Mouse (Mus musculus) forebrain, embryonic 13.5 days (tissue): Measurements from ENCODE around the gene Ubr7. TPM values are rescaled to one million over a fixed set of nuclear protein-coding genes. Genes with fewer than 3 reads are reported as not detected.

ENCODE experiments used
- ATAC-seq: fragments of 200-750 bp; cut with Nextera tagmentation; 2 replicates; pipeline ENCODE4 v1.8.0; 2017
- H3K27ac ChIP-seq: fragments of 300-500 bp; sonication (generic); 2 replicates; pipeline ENCODE4 v1.5.1; 2015; ENCODE audit warnings: inconsistent platforms, mild to moderate bottlenecking, moderate library complexity
- H3K27me3 ChIP-seq: fragments of 300-500 bp; sonication (generic); 2 replicates; pipeline ENCODE4 v1.6.1; 2015; ENCODE audit warnings: mild to moderate bottlenecking, inconsistent platforms
- H3K36me3 ChIP-seq: fragments of 300-500 bp; sonication (generic); 2 replicates; pipeline ENCODE4 v1.6.1; 2015; ENCODE audit warnings: mild to moderate bottlenecking, inconsistent platforms; ENCODE audit not compliant: poor library complexity, severe bottlenecking
- H3K4me1 ChIP-seq: fragments of 300-500 bp; sonication (generic); 2 replicates; pipeline ENCODE4 v1.6.1; 2015; ENCODE audit warnings: inconsistent platforms
- H3K4me2 ChIP-seq: fragments of 300-500 bp; sonication (generic); 2 replicates; pipeline ENCODE4 v1.6.1; 2015; ENCODE audit warnings: inconsistent platforms, mild to moderate bottlenecking, moderate library complexity
- H3K4me3 ChIP-seq: fragments of 300-500 bp; sonication (generic); 2 replicates; pipeline ENCODE4 v1.5.1; 2015; ENCODE audit warnings: mild to moderate bottlenecking, inconsistent platforms
- H3K9ac ChIP-seq: fragments of 300-500 bp; sonication (generic); 2 replicates; pipeline ENCODE4 v1.6.1; 2015; ENCODE audit warnings: mild to moderate bottlenecking, inconsistent platforms
- H3K9me3 ChIP-seq: fragments of 300-500 bp; sonication (generic); replicated peaks from 2 replicates; pipeline ENCODE4 v1.6.1; 2016; ENCODE audit warnings: inconsistent platforms
- WGBS: fragments of 180-500 bp; shearing (Covaris S2); methylation state at CpG from one replicate; pipeline ENCODE4 v1.1.7; 2015; 5-methylcytosine and 5-hydroxymethylcytosine counted together
- polyA plus RNA-seq: library from polyadenylated mRNA; unstranded; fragments of >200 nt; fragmentation: Nextera tagmentation; extraction: Ambion mirVana; gene quantifications from 2 replicates; pipeline ENCODE4 v1.2.1, GENCODE M21; 2015

Ubr7 gene
- polyA plus RNA-seq, 1 experiment from 2014 or later = 48.6 TPM

DNA sequence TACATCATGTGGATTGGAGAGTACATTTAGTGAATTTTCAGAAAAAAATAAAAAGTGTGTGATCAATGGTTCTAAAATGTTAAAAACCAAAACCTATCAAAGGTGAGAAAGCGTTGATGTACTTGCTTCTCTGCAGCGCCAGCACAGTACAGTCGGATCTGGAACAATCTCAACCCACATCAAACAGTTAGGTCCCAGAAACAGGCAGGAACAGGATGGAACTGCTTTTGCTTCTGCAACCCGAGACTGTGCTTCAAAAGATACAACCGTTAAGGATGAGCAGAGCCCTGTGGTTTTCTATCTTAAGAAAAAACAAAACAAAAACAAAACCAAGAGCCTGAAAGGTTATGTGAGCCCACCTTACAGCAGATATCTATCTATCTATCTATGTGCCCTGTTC, 25.1 kb downstream of the Ubr7 start:
- Histone ChIP-seq H3K9ac (no peak overlapping the region), H3K27me3 (no peaks in the 10 kb centered on the region), H3K9me3 (no peaks in the 10 kb centered on the region), H3K27ac (no peak overlapping the region), H3K36me3 (peaks cover 53% of the 10 kb centered on the region), H3K4me1 (peaks cover 2% of the 10 kb centered on the region; the same call in 1 of the 2 replicates), H3K4me2 (no peak overlapping the region), H3K4me3 (no peak overlapping the region)
- WGBS = 96% methylated on average over 5 of the region's 5 CpGs
- no peak for ATAC-seq

DNA sequence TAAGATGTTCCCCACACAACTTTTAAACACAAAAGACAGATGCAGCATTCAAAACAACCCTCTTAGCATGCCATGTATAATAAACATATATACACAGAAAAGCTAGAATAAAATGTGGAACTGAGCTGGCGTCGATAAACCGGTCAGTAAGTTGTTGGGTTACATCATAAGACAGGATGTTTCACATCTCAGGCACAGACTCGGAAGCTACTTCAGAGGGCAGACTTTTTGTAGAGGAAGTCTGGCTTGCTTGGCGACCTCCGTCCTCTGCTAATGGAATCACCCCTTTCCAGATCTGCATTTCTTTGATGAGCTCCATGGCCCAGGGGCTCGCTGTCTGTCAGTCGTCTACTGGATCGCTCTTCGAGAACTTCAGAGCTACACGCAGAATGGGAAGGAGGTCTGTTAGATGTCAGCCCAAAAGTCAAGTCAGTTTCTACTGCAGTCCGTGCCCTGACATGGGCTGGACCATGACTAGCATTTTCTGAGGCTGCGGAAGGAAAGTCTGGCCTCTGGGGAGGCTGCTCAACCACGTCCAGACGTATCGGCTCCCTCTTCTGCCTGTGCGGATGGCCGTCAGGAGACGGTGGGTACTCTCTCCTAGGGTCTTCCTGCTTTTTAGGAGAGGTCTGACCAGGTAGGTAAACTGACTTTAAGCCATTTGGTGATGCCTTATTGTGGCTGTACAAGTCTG, 27.3 kb downstream of the Ubr7 start:
- Histone ChIP-seq H3K9ac (no peak overlapping the region), H3K4me2 (no peak overlapping the region), H3K4me1 (peaks cover 2% of the 10 kb centered on the region; the same call in 1 of the 2 replicates), H3K9me3 (no peaks in the 10 kb centered on the region), H3K4me3 (no peak overlapping the region), H3K36me3 (peaks cover 65% of the 10 kb centered on the region), H3K27me3 (no peaks in the 10 kb centered on the region), H3K27ac (no peak overlapping the region)
- WGBS = 95% methylated on average over 19 of the region's 19 CpGs
- ATAC-seq = no peak

GRCm38 (mm10) chr12:102785593-102785985, 27.8 kb downstream of the Ubr7 start:
- peaks cover 70% of the 10 kb centered on the region for H3K36me3 ChIP-seq
- H3K9ac ChIP-seq = no peak overlapping the region
- H3K9me3 ChIP-seq = no peaks in the 10 kb centered on the region
- peaks cover 2% of the 10 kb centered on the region; the same call in 1 of the 2 replicates for H3K4me1 ChIP-seq
- no peak overlapping the region for H3K27ac ChIP-seq
- no peak for ATAC-seq
- 87% methylated on average over 5 of the region's 5 CpGs for WGBS
- no peak overlapping the region for H3K4me2 ChIP-seq
- no peaks in the 10 kb centered on the region for H3K27me3 ChIP-seq
- no peak overlapping the region for H3K4me3 ChIP-seq

DNA sequence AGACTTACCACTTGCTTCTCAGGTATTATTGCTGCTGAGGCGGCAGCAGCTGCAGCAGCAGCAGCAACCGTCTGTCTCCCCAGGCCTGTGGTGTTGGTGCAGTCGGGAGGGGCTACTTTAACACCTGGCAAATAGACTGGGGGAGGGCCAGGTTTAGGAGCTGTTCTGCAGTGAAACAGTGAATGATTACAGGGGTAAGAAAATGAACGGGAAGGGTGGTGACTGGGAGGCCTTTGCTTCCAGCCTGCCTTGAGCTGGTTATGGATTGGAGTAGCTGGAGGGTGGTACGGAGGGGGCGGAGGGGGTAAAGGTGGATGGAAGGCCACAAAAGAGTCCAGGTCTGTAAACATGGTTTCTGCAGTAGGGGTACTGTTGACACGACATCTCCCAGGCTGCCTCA, 30.2 kb downstream of the Ubr7 start:
- Histone ChIP-seq H3K36me3 (peaks cover 81% of the 10 kb centered on the region), H3K4me2 (no peak overlapping the region), H3K4me3 (no peak overlapping the region), H3K4me1 (no peaks in the 10 kb centered on the region), H3K27ac (no peak overlapping the region), H3K27me3 (no peaks in the 10 kb centered on the region), H3K9ac (no peak overlapping the region), H3K9me3 (no peaks in the 10 kb centered on the region)
- ATAC-seq = no peak
- WGBS = 89% methylated on average over 7 of the region's 7 CpGs

DNA sequence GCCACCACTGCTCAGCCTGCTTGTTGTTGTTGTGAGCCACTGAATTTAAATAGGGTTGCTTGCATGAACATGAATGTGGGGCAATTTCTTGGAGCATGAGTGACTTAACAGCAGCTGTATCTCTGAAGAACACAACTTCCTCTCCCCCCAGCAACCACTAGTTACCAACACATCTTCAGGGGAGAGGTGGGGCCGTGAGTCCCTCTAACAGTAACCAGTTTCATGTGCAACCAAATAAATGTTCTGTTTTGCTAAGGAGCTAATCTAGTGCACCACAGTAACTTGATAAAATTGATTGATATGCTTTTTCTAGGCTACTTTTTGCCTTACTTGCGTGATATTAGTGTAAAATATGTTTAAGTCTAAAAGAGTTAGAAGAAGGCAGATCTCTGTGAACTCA, 41.8 kb downstream of the Ubr7 start:
- WGBS = over 99% methylated on average over 2 of the region's 2 CpGs
- no peak overlapping the region for H3K4me2 ChIP-seq
- H3K9me3 ChIP-seq = no peaks in the 10 kb centered on the region

GRCm38 (mm10) chr12:102814858-102815257, 57.1 kb downstream of the Ubr7 start:
- no peak for ATAC-seq
- Histone ChIP-seq H3K27me3 (no peaks in the 10 kb centered on the region), H3K4me1 (no peaks in the 10 kb centered on the region), H3K9ac (no peak overlapping the region), H3K4me2 (no peak overlapping the region), H3K36me3 (peaks cover 24% of the 10 kb centered on the region), H3K4me3 (no peak overlapping the region), H3K9me3 (no peaks in the 10 kb centered on the region), H3K27ac (no peak overlapping the region; the same call in 1 of the 2 replicates)
- WGBS = 84% methylated on average over 1 of the region's 1 CpGs

More for the DNA sequence above, 41.8 kb downstream of the Ubr7 start:
- H3K27me3 ChIP-seq = no peaks in the 10 kb centered on the region
- no peaks in the 10 kb centered on the region for H3K4me1 ChIP-seq
- peaks cover 14% of the 10 kb centered on the region for H3K36me3 ChIP-seq
- H3K27ac ChIP-seq = no peak overlapping the region
- H3K4me3 ChIP-seq = no peak overlapping the region
- no peak overlapping the region for H3K9ac ChIP-seq
- ATAC-seq = no peak

DNA sequence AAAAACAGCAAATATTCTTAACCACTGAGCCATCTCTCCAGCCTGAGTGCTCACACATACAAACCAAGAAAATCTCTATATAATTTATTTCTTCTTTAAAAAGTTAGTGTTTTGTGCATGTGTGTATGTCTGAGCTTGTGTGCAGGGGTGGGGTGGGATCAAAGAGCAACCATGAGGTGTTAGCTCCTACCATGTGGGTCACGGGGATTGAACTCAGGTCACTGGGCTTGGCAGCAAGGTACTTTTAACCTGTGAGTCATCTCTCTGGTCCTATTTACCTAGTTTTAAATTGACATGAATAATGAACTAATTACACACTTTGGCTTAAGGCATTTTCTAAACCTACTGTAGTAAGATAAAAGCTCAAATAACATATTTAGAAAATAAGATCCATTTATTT, 68.6 kb downstream of the Ubr7 start:
- Histone ChIP-seq H3K4me2 (no peak overlapping the region), H3K9me3 (no peaks in the 10 kb centered on the region), H3K27me3 (no peaks in the 10 kb centered on the region), H3K36me3 (no peaks in the 10 kb centered on the region), H3K4me1 (no peaks in the 10 kb centered on the region), H3K4me3 (no peak overlapping the region), H3K9ac (no peak overlapping the region), H3K27ac (no peak overlapping the region)
- no peak for ATAC-seq
- 100% methylated on average over 1 of the region's 1 CpGs for WGBS

DNA sequence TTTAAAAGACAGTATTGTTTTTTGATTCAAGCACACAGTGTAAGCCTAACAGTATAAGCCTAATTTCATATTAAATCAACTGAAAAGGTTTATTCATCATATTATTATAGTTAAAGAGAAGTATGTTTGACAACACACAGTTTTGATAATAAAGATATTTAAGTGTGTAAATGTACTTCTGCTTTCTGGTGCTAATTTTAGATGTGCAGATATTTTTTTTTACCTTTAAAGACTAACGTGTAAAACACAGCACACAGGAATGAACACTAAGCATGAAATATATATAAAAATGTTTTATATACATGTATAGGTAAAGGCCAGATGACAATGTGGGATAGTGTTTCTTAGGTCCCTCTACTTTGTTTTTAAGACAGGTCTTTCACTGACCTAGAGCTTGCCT, 69.4 kb downstream of the Ubr7 start:
- 97% methylated on average over 1 of the region's 1 CpGs for WGBS
- Histone ChIP-seq H3K36me3 (no peaks in the 10 kb centered on the region), H3K27ac (no peak overlapping the region)

More for the DNA sequence above, 69.4 kb downstream of the Ubr7 start:
- ATAC-seq = no peak
- H3K4me1 ChIP-seq = no peaks in the 10 kb centered on the region
- no peak overlapping the region for H3K9ac ChIP-seq
- no peaks in the 10 kb centered on the region for H3K27me3 ChIP-seq
- H3K4me2 ChIP-seq = no peak overlapping the region
- no peaks in the 10 kb centered on the region for H3K9me3 ChIP-seq
- no peak overlapping the region for H3K4me3 ChIP-seq

Other genes with a start within 250 kb of the Ubr7 start
- gene Chga, start 203.0 kb upstream of the Ubr7 start, polyA plus RNA-seq = 59.6 and 60.0 TPM in 2 replicates
- gene Itpk1, start 53.0 kb upstream of the Ubr7 start, polyA plus RNA-seq = 34.5 and 38.7 TPM in 2 replicates
- gene Moap1, start 14.3 kb upstream of the Ubr7 start, polyA plus RNA-seq = 38.7 and 45.2 TPM in 2 replicates
- 12.4 and 14.3 TPM in 2 replicates for gene Tmem251, start 14.2 kb upstream of the Ubr7 start, polyA plus RNA-seq
- not detected in 2 replicates for gene Gm28051, start 202 bp upstream of the Ubr7 start, polyA plus RNA-seq
- gene Gon7, start 164 bp upstream of the Ubr7 start, polyA plus RNA-seq = 48.1 and 54.9 TPM in 2 replicates
- gene Gm20604, start 705 bp downstream of the Ubr7 start, polyA plus RNA-seq = 32.6 and 34.3 TPM in 2 replicates
- gene Btbd7, start 120.5 kb downstream of the Ubr7 start, polyA plus RNA-seq = 20.7 and 20.8 TPM in 2 replicates
- gene Cox8c, start 141.3 kb downstream of the Ubr7 start, polyA plus RNA-seq = not detected in 2 replicates
- 5.3 and 6.0 TPM in 2 replicates for gene Unc79, start 190.9 kb downstream of the Ubr7 start, polyA plus RNA-seq